10 mouse cellular contexts compared by ENCODE assay signal in genomic region chr9:107335909-107336308, GRCm38 (mm10). TPM values are rescaled to one million over a fixed set of nuclear protein-coding genes. Genes with fewer than 3 reads are reported as not detected.
DNase-seq lines count a peak whose midpoint lies in the region; ATAC-seq and TF ChIP-seq lines count a peak whose summit lies in the region.
"Had no signal": no experiment of that assay in that cellular context is flagged by ENCODE, and none has a peak within 500 bp of the region (broad histone marks: within the 10 kb centered on the region; RNA-seq: fewer than 3 reads in every experiment).

No protein-coding gene starts in this region.

- no peak overlapping the region for H3K27ac ChIP-seq in hindbrain, embryonic 10.5 days
- H3K27ac ChIP-seq in hindbrain, embryonic 16.5 days (ENCODE audit: low read depth, low read length), result no peak overlapping the region
- H3K27ac ChIP-seq in gastrocnemius, adult 2 months, result peak overlapping the region; percentile 28; the same call in 1 of the 2 replicates
- no peak overlapping the region for H3K27ac ChIP-seq in layer of hippocampus, adult 2 months
- H3K27ac ChIP-seq: embryonic facial prominence, embryonic 15.5 days; midbrain, embryonic 12.5 days had no signal

- WGBS in hindbrain, embryonic 10.5 days, result 18% methylated on average over 5 of the region's 5 CpGs
- 18% methylated on average over 5 of the region's 5 CpGs for WGBS in hindbrain, embryonic 16.5 days

- intact Hi-C loops in gastrocnemius, adult 2 months (cut with DNase I), result loop anchor here (1.0 to 5.0 kb wide), 3 partner anchors 42 to 444 kb away; partner anchors contain the start of genes Dock3 and Manf

- ATAC-seq in hindbrain, embryonic 16.5 days, result no peak

- H3K27me3 ChIP-seq in hindbrain, embryonic 10.5 days (ENCODE audit: insufficient read depth, poor library complexity, severe bottlenecking), result peaks cover 2% of the 10 kb centered on the region; the same call in 1 of the 2 replicates
- no peaks in the 10 kb centered on the region for H3K27me3 ChIP-seq in hindbrain, embryonic 16.5 days (replicated peaks; ENCODE audit: control insufficient read depth, insufficient read depth, low read length)

- no peak overlapping the region for H3K9ac ChIP-seq in hindbrain, embryonic 16.5 days (ENCODE audit: low read depth, low read length)
- H3K9ac ChIP-seq: embryonic facial prominence, embryonic 15.5 days; midbrain, embryonic 12.5 days had no signal

- H3K4me3 ChIP-seq in hindbrain, embryonic 10.5 days, result no peak overlapping the region
- no peak overlapping the region for H3K4me3 ChIP-seq in hindbrain, embryonic 16.5 days (ENCODE audit: low read length)
- no peak overlapping the region for H3K4me3 ChIP-seq in gastrocnemius, adult 2 months
- H3K4me3 ChIP-seq in layer of hippocampus, adult 2 months, result no peak overlapping the region
- H3K4me3 ChIP-seq: embryonic facial prominence, embryonic 15.5 days; midbrain, embryonic 12.5 days had no signal

- DNase-seq in hindbrain, embryonic 10.5 days (ENCODE audit: low spot score), result peak; percentile 65
- DNase-seq in MN1 (ENCODE audit: low spot score), result peak; percentile 69
- DNase-seq in cerebellum, adult 18-20 months, result peak; percentile 70 to 86
- DNase-seq in gastrocnemius, adult 2 months, result peak; percentile 81
- DNase-seq in layer of hippocampus, adult 2 months (ENCODE audit: low spot score in 2 of 2), result peak; percentile 32 to 76
- DNase-seq in lung, postnatal 4 days, result peak; percentile 73 to 84
- DNase-seq in spleen, postnatal 14 days (ENCODE audit: low spot score in 2 of 2), result peak; percentile 55 to 66

- no peaks in the 10 kb centered on the region for H3K9me3 ChIP-seq in hindbrain, embryonic 10.5 days
- no peaks in the 10 kb centered on the region for H3K9me3 ChIP-seq in hindbrain, embryonic 16.5 days (ENCODE audit: control insufficient read depth, low read length)
- H3K9me3 ChIP-seq: embryonic facial prominence, embryonic 15.5 days; midbrain, embryonic 12.5 days had no signal

- no peak overlapping the region for H3K4me2 ChIP-seq in hindbrain, embryonic 16.5 days (ENCODE audit: low read length)
- H3K4me2 ChIP-seq: embryonic facial prominence, embryonic 15.5 days; midbrain, embryonic 12.5 days had no signal

- H3K36me3 ChIP-seq in hindbrain, embryonic 10.5 days, result peaks cover 23% of the 10 kb centered on the region
- H3K36me3 ChIP-seq in hindbrain, embryonic 16.5 days (ENCODE audit: control insufficient read depth, insufficient read depth, low read length), result peaks cover 5% of the 10 kb centered on the region; the same call in 1 of the 2 replicates

- peaks cover 36% of the 10 kb centered on the region for H3K4me1 ChIP-seq in hindbrain, embryonic 10.5 days (replicated peaks)
- peaks cover 21% of the 10 kb centered on the region for H3K4me1 ChIP-seq in hindbrain, embryonic 16.5 days (ENCODE audit: control insufficient read depth, insufficient read depth, low read depth, low read length)

- peak; percentile 100 for TF ChIP-seq CTCF in gastrocnemius, adult 2 months (IDR thresholded peaks at IDR 0.05)
- TF ChIP-seq CTCF in layer of hippocampus, adult 2 months (conservative IDR thresholded peaks at IDR 0.05), result peak; percentile 96

RNA-seq across cellular contexts. Expression of gene Hemk1, which starts 2.2 kb away (rescaled TPM):
- 12.1 and 13.4 TPM in 2 replicates for polyA plus RNA-seq in hindbrain, embryonic 10.5 days (2016; fragmentation: Nextera tagmentation; extraction: Ambion mirVana)
- polyA plus RNA-seq in hindbrain, embryonic 16.5 days (2015; fragmentation: Nextera tagmentation; extraction: Ambion mirVana), result 17.5 and 18.7 TPM in 2 replicates
- 10 to 100 TPM; 11.6 to 14.4 TPM for total RNA-seq in gastrocnemius, adult 2 months (2021)
- total RNA-seq in layer of hippocampus, adult 2 months (2021), result 10 to 100 TPM; 15.9 to 21.4 TPM

RNA-seq across cellular contexts. Expression of gene 6430571L13Rik, which starts 4.5 kb away (rescaled TPM):
- polyA plus RNA-seq in hindbrain, embryonic 10.5 days (2016; fragmentation: Nextera tagmentation; extraction: Ambion mirVana), result 1.4 and 2.6 TPM in 2 replicates
- polyA plus RNA-seq in hindbrain, embryonic 16.5 days (2015; fragmentation: Nextera tagmentation; extraction: Ambion mirVana), result 9.8 and 11.4 TPM in 2 replicates
- total RNA-seq in gastrocnemius, adult 2 months (2021), result 10 to 100 TPM; 37.9 to 49.6 TPM
- total RNA-seq in layer of hippocampus, adult 2 months (2021), result 1 to 10 TPM; 2.5 to 2.9 TPM

RNA-seq across cellular contexts. Expression of gene Cish, which starts 40.1 kb away (rescaled TPM):
- polyA plus RNA-seq in hindbrain, embryonic 10.5 days (2016; fragmentation: Nextera tagmentation; extraction: Ambion mirVana), result 8.8 and 9.7 TPM in 2 replicates
- 10.9 and 13.7 TPM in 2 replicates for polyA plus RNA-seq in hindbrain, embryonic 16.5 days (2015; fragmentation: Nextera tagmentation; extraction: Ambion mirVana)
- 100 to 1,000 TPM in 1 of 2 experiments, 10 to 100 TPM in 1; 25.7 to 113 TPM for total RNA-seq in gastrocnemius, adult 2 months (2021)
- 1 to 10 TPM; 3.0 to 3.7 TPM for total RNA-seq in layer of hippocampus, adult 2 months (2021)

RNA-seq across cellular contexts. Expression of gene Mapkapk3, which starts 46.2 kb away (rescaled TPM):
- polyA plus RNA-seq in hindbrain, embryonic 10.5 days (2016; fragmentation: Nextera tagmentation; extraction: Ambion mirVana), result 4.9 and 5.1 TPM in 2 replicates
- polyA plus RNA-seq in hindbrain, embryonic 16.5 days (2015; fragmentation: Nextera tagmentation; extraction: Ambion mirVana), result 3.2 TPM in 2 replicates
- total RNA-seq in gastrocnemius, adult 2 months (2021), result 10 to 100 TPM; 32.6 to 48.1 TPM
- total RNA-seq in layer of hippocampus, adult 2 months (2021), result 1 to 10 TPM; 2.2 to 2.3 TPM

Comparison
In these comparisons a context has a peak if more than half of its experiments do, and no peak if none do; other contexts are left out.
1. RNA of gene 6430571L13Rik, which starts 4.5 kb away (total RNA-seq): 37.9 to 49.6 TPM in gastrocnemius, adult 2 months; 2.5 to 2.9 TPM in layer of hippocampus, adult 2 months; every median in the first group is over 10 times any median in the second.
2. RNA of gene Cish, which starts 40.1 kb away (total RNA-seq): 25.7 to 113 TPM in gastrocnemius, adult 2 months; 3.0 to 3.7 TPM in layer of hippocampus, adult 2 months; every median in the first group is over 4 times any median in the second.
3. Peak in every context shown above with its lines, with median percentiles within 50 percentile points of each other: DNase-seq.